10 mouse cellular contexts compared by ENCODE assay signal in the genomic region with DNA sequence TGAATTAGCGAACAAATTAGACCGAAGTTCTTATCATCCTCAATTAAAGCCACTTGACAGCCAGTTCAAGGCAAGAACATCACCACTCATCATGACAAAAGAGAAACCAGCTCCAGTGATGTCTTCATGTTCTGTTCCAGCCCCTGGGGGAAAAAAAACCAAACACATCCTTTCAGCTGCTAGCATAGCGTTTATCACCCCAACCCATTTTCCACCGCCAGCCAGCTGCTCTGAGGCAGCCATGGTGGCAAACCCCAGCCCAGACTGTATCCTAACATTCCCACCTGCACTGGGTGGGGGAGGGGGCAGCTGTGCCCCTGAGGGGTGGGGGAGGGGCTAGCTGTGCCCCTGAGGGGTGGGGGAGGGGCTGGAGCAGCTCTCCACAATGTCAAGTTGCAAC. TPM values are rescaled to one million over a fixed set of nuclear protein-coding genes. Genes with fewer than 3 reads are reported as not detected.
DNase-seq lines count a peak whose midpoint lies in the region; ATAC-seq and TF ChIP-seq lines count a peak whose summit lies in the region.
"Had no signal": no experiment of that assay in that cellular context is flagged by ENCODE, and none has a peak within 500 bp of the region (broad histone marks: within the 10 kb centered on the region; RNA-seq: fewer than 3 reads in every experiment).

No protein-coding gene starts in this region.

- peak; percentile 59 for ATAC-seq in kidney, embryonic 14.5 days (ENCODE audit: low FRiP score, low TSS enrichment)
- peak; percentile 44; the same call in 1 of the 2 replicates for ATAC-seq in forebrain, embryonic 14.5 days
- ATAC-seq in midbrain, embryonic 14.5 days (ENCODE audit: low FRiP score, low TSS enrichment), result no peak
- ATAC-seq in inflammation-experienced regulatory T-cells, adult 6 months, result no peak

- no peak overlapping the region; the same call in 1 of the 2 replicates for H3K9ac ChIP-seq in kidney, embryonic 14.5 days (ENCODE audit: low read depth, low read length)
- no peak overlapping the region for H3K9ac ChIP-seq in forebrain, embryonic 14.5 days (ENCODE audit: low read length)
- H3K9ac ChIP-seq in midbrain, embryonic 14.5 days (replicated peaks; ENCODE audit: low read length), result no peak overlapping the region; the same call in 1 of the 2 replicates

- 45% methylated on average over 4 of the region's 4 CpGs for WGBS in kidney, embryonic 14.5 days
- 39% methylated on average over 4 of the region's 4 CpGs for WGBS in forebrain, embryonic 14.5 days
- 28% methylated on average over 4 of the region's 4 CpGs for WGBS in midbrain, embryonic 14.5 days

- H3K27me3 ChIP-seq in kidney, embryonic 14.5 days (ENCODE audit: control insufficient read depth, insufficient read depth, low read length), result no peaks in the 10 kb centered on the region
- H3K27me3 ChIP-seq in forebrain, embryonic 14.5 days (replicated peaks; ENCODE audit: control insufficient read depth, insufficient read depth, low read length), result no peaks in the 10 kb centered on the region
- no peaks in the 10 kb centered on the region for H3K27me3 ChIP-seq in midbrain, embryonic 14.5 days (ENCODE audit: control insufficient read depth, insufficient read depth, low read length)

- peaks cover 22% of the 10 kb centered on the region; the same call in 1 of the 2 replicates for H3K4me1 ChIP-seq in kidney, embryonic 14.5 days (ENCODE audit: control insufficient read depth, insufficient read depth, low read length)
- no peaks in the 10 kb centered on the region for H3K4me1 ChIP-seq in forebrain, embryonic 14.5 days (ENCODE audit: control insufficient read depth, insufficient read depth, low read length)
- peaks cover 12% of the 10 kb centered on the region for H3K4me1 ChIP-seq in midbrain, embryonic 14.5 days (ENCODE audit: control insufficient read depth, insufficient read depth, low read length)

- no peak for TF ChIP-seq POLR2A in brain, embryonic 14.5 days (IDR thresholded peaks at IDR 0.05; ENCODE audit: borderline replicate concordance, extremely low read depth, insufficient read depth, insufficient read length, poor library complexity, severe bottlenecking)

- H3K4me3 ChIP-seq in kidney, embryonic 14.5 days (ENCODE audit: low read length), result no peak overlapping the region
- H3K4me3 ChIP-seq in forebrain, embryonic 14.5 days (ENCODE audit: low read depth, low read length), result no peak overlapping the region
- no peak overlapping the region for H3K4me3 ChIP-seq in midbrain, embryonic 14.5 days (replicated peaks; ENCODE audit: low read depth, low read length)

- H3K36me3 ChIP-seq in kidney, embryonic 14.5 days (ENCODE audit: control insufficient read depth, insufficient read depth, low read length), result no peaks in the 10 kb centered on the region
- H3K36me3 ChIP-seq in forebrain, embryonic 14.5 days (ENCODE audit: control insufficient read depth, insufficient read depth, low read length), result no peaks in the 10 kb centered on the region
- no peaks in the 10 kb centered on the region for H3K36me3 ChIP-seq in midbrain, embryonic 14.5 days (ENCODE audit: control insufficient read depth, insufficient read depth, low read length)
- H3K36me3 ChIP-seq: G1E had no signal

- TF ChIP-seq CTCF in brain, embryonic 14.5 days (IDR thresholded peaks at IDR 0.05; ENCODE audit: borderline replicate concordance, extremely low read depth, insufficient read depth, insufficient read length), result no peak

- H3K4me2 ChIP-seq in kidney, embryonic 14.5 days (replicated peaks; ENCODE audit: low read depth, low read length), result 0 out of 2 replicates have a peak overlapping the region, but pooled peaks have one; percentile 1
- H3K4me2 ChIP-seq in forebrain, embryonic 14.5 days (ENCODE audit: low read length), result 0 out of 2 replicates have a peak overlapping the region, but pooled peaks have one; percentile 20
- peak overlapping the region; percentile 24; the same call in 1 of the 2 replicates for H3K4me2 ChIP-seq in midbrain, embryonic 14.5 days (ENCODE audit: low read length)

- no peak overlapping the region for H3K27ac ChIP-seq in kidney, embryonic 14.5 days (ENCODE audit: low read depth, low read length)
- H3K27ac ChIP-seq in forebrain, embryonic 14.5 days (ENCODE audit: low read depth, low read length), result no peak overlapping the region
- no peak overlapping the region for H3K27ac ChIP-seq in midbrain, embryonic 14.5 days (replicated peaks; ENCODE audit: low read depth, low read length)

- DNase-seq in kidney, adult 8-10 months, result no peak
- DNase-seq in brain, embryonic 14.5 days (ENCODE audit: low read depth), result peak; percentile 58
- peak; percentile 36 for DNase-seq in forebrain, embryonic 14.5 days (ENCODE audit: low spot score)
- peak; percentile 47 for DNase-seq in midbrain, embryonic 14.5 days
- DNase-seq in c-Kit-positive CD71-positive TER-119-positive erythroid progenitor cells, embryonic 14.5 days (ENCODE audit: low spot score), result no peak
- DNase-seq in cerebellum, adult 18-20 months, result no peak
- DNase-seq: lung, postnatal 4 days had no signal

- no peaks in the 10 kb centered on the region for H3K9me3 ChIP-seq in kidney, embryonic 14.5 days (ENCODE audit: control insufficient read depth, low read length)
- H3K9me3 ChIP-seq in forebrain, embryonic 14.5 days (replicated peaks; ENCODE audit: control insufficient read depth, low read length), result no peaks in the 10 kb centered on the region
- no peaks in the 10 kb centered on the region for H3K9me3 ChIP-seq in midbrain, embryonic 14.5 days (ENCODE audit: control insufficient read depth, low read length)

RNA-seq across cellular contexts. Expression of a gene that starts 30.3 kb away (rescaled TPM):
- 24.9 and 51.9 TPM in 2 replicates for polyA plus RNA-seq in kidney, embryonic 14.5 days (2014; fragmentation: Nextera tagmentation; extraction: Ambion mirVana)
- polyA plus RNA-seq in brain, embryonic 14.5 days (2012; rRNA removed), result 8.2 and 12.8 TPM in 2 replicates
- polyA plus RNA-seq in forebrain, embryonic 14.5 days (2014; fragmentation: Nextera tagmentation; extraction: Ambion mirVana), result 10.3 and 12.3 TPM in 2 replicates
- 6.1 and 12.8 TPM in 2 replicates for polyA plus RNA-seq in midbrain, embryonic 14.5 days (2014; fragmentation: Nextera tagmentation; extraction: Ambion mirVana)
- polyA plus RNA-seq in inflammation-experienced regulatory T-cells, adult 6 months (2017; shearing (Covaris generic)), result under 1 TPM in 1 of 3 experiments, not detected in 2; 0.24 TPM
- polyA plus RNA-seq: G1E had no signal

Comparison
In these comparisons a context has a peak if more than half of its experiments do, and no peak if none do; other contexts are left out.
1. ATAC-seq: peak in kidney, embryonic 14.5 days (single experiment) and forebrain, embryonic 14.5 days (single experiment); none in midbrain, embryonic 14.5 days (single experiment) and inflammation-experienced regulatory T-cells, adult 6 months (single experiment).
2. DNase-seq: peak in brain, embryonic 14.5 days (single experiment), forebrain, embryonic 14.5 days (single experiment) and midbrain, embryonic 14.5 days (single experiment); none in kidney, adult 8-10 months (0 of 2), c-Kit-positive CD71-positive TER-119-positive erythroid progenitor cells, embryonic 14.5 days (single experiment) and cerebellum, adult 18-20 months (0 of 2).
3. Peak in every context shown above with its lines, with median percentiles within 50 percentile points of each other: H3K4me2 ChIP-seq.